Mouse (Mus musculus) MEL (cell line): ENCODE data around the gene Tmem234. TPM values are rescaled to one million over a fixed set of nuclear protein-coding genes. Genes with fewer than 3 reads are reported as not detected.

Source experiments
- DNase-seq: peaks from one replicate; pipeline ENCODE4 v3.0.0; 2011; ENCODE audit warnings: low read depth, low spot score
- H3K27ac ChIP-seq: 2 replicates; pipeline ENCODE4 v1.5.1; 2012; ENCODE audit warnings: low read depth, mild to moderate bottlenecking, control low read depth, low read length, moderate library complexity; ENCODE audit not compliant: control insufficient read depth
- H3K27me3 ChIP-seq, 2 experiments: fragments of 150-350 bp in 1 of 2; sonication (generic) in 1 of 2; 2 replicates each; pipeline ENCODE4 v1.6.1; 2012; ENCODE audit warnings: low read length in 2 of 2, mild to moderate bottlenecking in 2 of 2, improper control_type of control experiment in 1 of 2, moderate library complexity in 1 of 2; ENCODE audit not compliant: insufficient read depth in 2 of 2, control insufficient read depth in 1 of 2
- H3K36me3 ChIP-seq, 2 experiments: 2 replicates each; pipeline ENCODE4 v1.6.1; 2012 to 2014; ENCODE audit warnings: low read length in 2 of 2, improper control_type of control experiment in 1 of 2, inconsistent platforms in 1 of 2, mild to moderate bottlenecking in 1 of 2; ENCODE audit not compliant: insufficient read depth in 2 of 2, control insufficient read depth in 1 of 2
- H3K4me1 ChIP-seq, 2 experiments: fragments of 150-350 bp in 1 of 2; sonication (generic) in 1 of 2; 2 replicates each; pipeline ENCODE4 v1.6.1; 2012; ENCODE audit warnings: low read length in 2 of 2, improper control_type of control experiment in 1 of 2, mild to moderate bottlenecking in 1 of 2; ENCODE audit not compliant: insufficient read depth in 2 of 2, control insufficient read depth in 1 of 2
- H3K4me3 ChIP-seq, 2 experiments: fragments of 150-350 bp in 1 of 2; sonication (generic) in 1 of 2; 2 replicates each; pipeline ENCODE4 v1.5.1; 2012; ENCODE audit warnings: low read depth in 2 of 2, low read length in 2 of 2, mild to moderate bottlenecking in 2 of 2, moderate library complexity in 2 of 2, control low read depth in 1 of 2, improper control_type of control experiment in 1 of 2; ENCODE audit not compliant: control insufficient read depth in 1 of 2, insufficient read depth in 1 of 2
- H3K79me2 ChIP-seq: 2 replicates; pipeline ENCODE4 v1.6.1; 2012; ENCODE audit warnings: mild to moderate bottlenecking, low read length, moderate library complexity; ENCODE audit not compliant: control insufficient read depth, poor library complexity, insufficient read depth
- H3K9ac ChIP-seq: 2 replicates; pipeline ENCODE4 v1.6.1; 2012; ENCODE audit warnings: low read depth, mild to moderate bottlenecking, control low read depth, low read length, moderate library complexity; ENCODE audit not compliant: control insufficient read depth, poor library complexity, severe bottlenecking
- H3K9me3 ChIP-seq: fragments of 150-350 bp; sonication (generic); replicated peaks from 2 replicates; pipeline ENCODE4 v1.6.1; 2012; ENCODE audit warnings: mild to moderate bottlenecking, low read length, improper control_type of control experiment, moderate library complexity; ENCODE audit not compliant: insufficient read depth
- CHD1 ChIP-seq: IDR thresholded peaks from 2 replicates; pipeline ENCODE4 v1.6.1; 2012; ENCODE audit warnings: low read depth, mild to moderate bottlenecking, inconsistent platforms, low read length, improper control_type of control experiment
- CHD2 ChIP-seq: IDR thresholded peaks from 2 replicates; pipeline ENCODE4 v1.6.1; 2011; ENCODE audit warnings: low read length, improper control_type of control experiment
- CTCF ChIP-seq, 3 experiments: IDR thresholded peaks in 2 of 3; conservative IDR thresholded peaks in 1 of 3; 2 replicates each; pipeline ENCODE4 v1.5.1; 2011 to 2012; ENCODE audit warnings: low read length in 3 of 3, low read depth in 2 of 3, mild to moderate bottlenecking in 2 of 3, improper control_type of control experiment in 1 of 3, inconsistent platforms in 1 of 3, mixed read lengths in 1 of 3, moderate library complexity in 1 of 3; ENCODE audit not compliant: control insufficient read depth in 1 of 3, insufficient read depth in 1 of 3, poor library complexity in 1 of 3, severe bottlenecking in 1 of 3
- ELF1 ChIP-seq: IDR thresholded peaks from 2 replicates; pipeline ENCODE4 v1.6.1; 2014; ENCODE audit warnings: low read depth, mild to moderate bottlenecking, inconsistent platforms, low read length, improper control_type of control experiment, moderate library complexity
- ETS1 ChIP-seq: IDR thresholded peaks from 2 replicates; pipeline ENCODE4 v1.6.1; 2012; ENCODE audit warnings: low read depth, mild to moderate bottlenecking, inconsistent platforms, low read length, improper control_type of control experiment, moderate library complexity
- GATA1 ChIP-seq: IDR thresholded peaks from 2 replicates; pipeline ENCODE4 v1.6.1; 2011; ENCODE audit warnings: low read depth, low read length, improper control_type of control experiment
- HCFC1 ChIP-seq: IDR thresholded peaks from 2 replicates; pipeline ENCODE4 v1.6.1; 2012; ENCODE audit warnings: low read depth, mild to moderate bottlenecking, inconsistent platforms, low read length, improper control_type of control experiment, moderate library complexity
- MAZ ChIP-seq: IDR thresholded peaks from 2 replicates; pipeline ENCODE4 v1.6.1; 2012; ENCODE audit warnings: low read depth, mild to moderate bottlenecking, inconsistent platforms, low read length, improper control_type of control experiment
- MEF2A ChIP-seq: IDR thresholded peaks from 2 replicates; pipeline ENCODE4 v1.6.1; 2014; ENCODE audit warnings: low read depth, mild to moderate bottlenecking, inconsistent platforms, low read length, improper control_type of control experiment; ENCODE audit not compliant: poor library complexity, insufficient replicate concordance, severe bottlenecking; ENCODE audit errors: extremely low read depth
- MXI1 ChIP-seq: IDR thresholded peaks from 2 replicates; pipeline ENCODE4 v1.6.1; 2011; ENCODE audit warnings: mild to moderate bottlenecking, low read depth, low read length, improper control_type of control experiment
- MYB ChIP-seq: IDR thresholded peaks from 2 replicates; pipeline ENCODE4 v1.6.1; 2011; ENCODE audit warnings: mild to moderate bottlenecking, low read depth, low read length, improper control_type of control experiment
- MYC ChIP-seq: IDR thresholded peaks from 2 replicates; pipeline ENCODE4 v1.6.1; 2011; ENCODE audit warnings: low read depth, mild to moderate bottlenecking, low read length, improper control_type of control experiment, moderate library complexity
- NELFE ChIP-seq: IDR thresholded peaks from 2 replicates; pipeline ENCODE4 v1.6.1; 2011; ENCODE audit warnings: low read depth, low read length, improper control_type of control experiment
- NRF1 ChIP-seq: IDR thresholded peaks from 2 replicates; pipeline ENCODE4 v1.6.1; 2014; ENCODE audit warnings: low read depth, mild to moderate bottlenecking, inconsistent platforms, low read length, improper control_type of control experiment, moderate library complexity; ENCODE audit not compliant: poor library complexity, insufficient read depth, severe bottlenecking
- POLR2A ChIP-seq, 2 experiments: IDR thresholded peaks; 2 replicates each; pipeline ENCODE4 v1.6.1; 2011 to 2012; ENCODE audit warnings: low read length in 2 of 2, mild to moderate bottlenecking in 2 of 2, control low read depth in 1 of 2, improper control_type of control experiment in 1 of 2, low read depth in 1 of 2, moderate library complexity in 1 of 2; ENCODE audit not compliant: control insufficient read depth in 1 of 2, insufficient read depth in 1 of 2, poor library complexity in 1 of 2
- POLR2AphosphoS2 ChIP-seq: IDR thresholded peaks from 2 replicates; pipeline ENCODE4 v1.6.1; 2011; ENCODE audit warnings: low read length, improper control_type of control experiment
- POLR2AphosphoS5 ChIP-seq: IDR thresholded peaks from 2 replicates; pipeline ENCODE4 v1.6.1; 2012; ENCODE audit warnings: low read depth, borderline replicate concordance, mild to moderate bottlenecking, inconsistent platforms, low read length, moderate library complexity, mixed read lengths
- SIN3A ChIP-seq: IDR thresholded peaks from 2 replicates; pipeline ENCODE4 v1.6.1; 2012; ENCODE audit warnings: low read length, improper control_type of control experiment, inconsistent platforms
- SMC3 ChIP-seq: IDR thresholded peaks from 2 replicates; pipeline ENCODE4 v1.6.1; 2011; ENCODE audit warnings: low read depth, low read length, improper control_type of control experiment
- TBP ChIP-seq: IDR thresholded peaks from 2 replicates; pipeline ENCODE4 v1.8.0; 2011; ENCODE audit warnings: low read depth, low read length, improper control_type of control experiment
- UBTF ChIP-seq: IDR thresholded peaks from 2 replicates; pipeline ENCODE4 v1.6.1; 2012; ENCODE audit warnings: low read depth, mild to moderate bottlenecking, inconsistent platforms, low read length, improper control_type of control experiment, moderate library complexity, borderline replicate concordance; ENCODE audit not compliant: insufficient read depth
- ZC3H11A ChIP-seq: IDR thresholded peaks from 2 replicates; pipeline ENCODE4 v1.6.1; 2012; ENCODE audit warnings: low read depth, mild to moderate bottlenecking, inconsistent platforms, low read length, improper control_type of control experiment
- ZKSCAN1 ChIP-seq: IDR thresholded peaks from 2 replicates; pipeline ENCODE4 v1.6.1; 2012; ENCODE audit warnings: low read depth, mild to moderate bottlenecking, inconsistent platforms, low read length, improper control_type of control experiment, moderate library complexity
- ZMIZ1 ChIP-seq: IDR thresholded peaks from 2 replicates; pipeline ENCODE4 v1.6.1; 2012; ENCODE audit warnings: low read depth, mild to moderate bottlenecking, inconsistent platforms, low read length, improper control_type of control experiment, moderate library complexity
- polyA plus RNA-seq, 2 experiments: library from polyadenylated mRNA; stranded (reverse) in 1 of 2; unstranded in 1 of 2; fragments of >175 nt in 1 of 2; fragments of >200 nt in 1 of 2; gene quantifications; 2 replicates each; pipeline versions ENCODE4 v1.2.1 to v1.2.4; 2012; ENCODE audit warnings: low replicate concordance in 2 of 2, low read depth in 1 of 2; ENCODE audit not compliant: insufficient read length in 2 of 2, insufficient read depth in 1 of 2, missing spikeins in 1 of 2
- total RNA-seq: library from RNA; depleted of rRNA; stranded (reverse); fragments of 300-350 nt; gene quantifications from 2 replicates; pipeline ENCODE4 v1.2.3, GENCODE M21; 2012

The Tmem234 gene
- total and polyA plus RNA-seq, 3 experiments, result 148 to 220 TPM; not detected in 1

DNA sequence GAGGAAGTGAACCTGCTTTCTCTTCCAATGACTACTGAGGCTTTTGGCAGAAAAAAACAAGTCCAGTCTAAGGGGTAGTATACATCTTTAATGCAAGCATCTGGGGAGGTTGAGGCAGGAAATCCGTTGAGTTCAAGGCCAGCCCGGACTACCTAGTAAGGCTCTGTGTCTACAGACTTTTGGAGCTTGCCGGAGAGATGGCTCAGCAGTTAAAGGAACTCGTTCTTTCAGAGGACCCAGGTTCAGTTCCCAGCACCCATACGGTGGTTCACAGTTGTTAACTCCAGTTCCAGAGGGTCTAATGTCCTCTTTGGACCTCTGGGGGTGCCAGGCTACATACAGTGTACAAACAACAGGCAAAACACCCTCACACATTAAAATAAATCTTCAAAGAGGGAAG, 17.6 kb downstream of the Tmem234 start:
- TF ChIP-seq SIN3A (no peak), CHD2 (no peak), ELF1 (no peak), POLR2A (IDR thresholded peaks at IDR 0.05; ENCODE audit: control insufficient read depth in 1 of 2, insufficient read depth in 1 of 2, low read depth in 1 of 2, low read length in 2 of 2, poor library complexity in 1 of 2) (no peak), ZC3H11A (no peak), SMC3 (no peak), MYC (no peak), GATA1 (no peak), ZKSCAN1 (no peak)
- Histone ChIP-seq H3K4me3 (peak overlapping the region; percentile 64 to 84), H3K4me1 (peaks cover 0 to 6% of the 10 kb centered on the region in 2 experiments; a peak in 1 of 4 replicates), H3K9me3 (no peaks in the 10 kb centered on the region), H3K36me3 (no peaks in the 10 kb centered on the region; a peak in 2 of 4 replicates), H3K9ac (peak overlapping the region; percentile 87), H3K27me3 (no peaks in the 10 kb centered on the region), H3K27ac (no peak overlapping the region), H3K79me2 (peaks cover 4% of the 10 kb centered on the region; the same call in 1 of the 2 replicates)
- DNase-seq, result no peak

DNA sequence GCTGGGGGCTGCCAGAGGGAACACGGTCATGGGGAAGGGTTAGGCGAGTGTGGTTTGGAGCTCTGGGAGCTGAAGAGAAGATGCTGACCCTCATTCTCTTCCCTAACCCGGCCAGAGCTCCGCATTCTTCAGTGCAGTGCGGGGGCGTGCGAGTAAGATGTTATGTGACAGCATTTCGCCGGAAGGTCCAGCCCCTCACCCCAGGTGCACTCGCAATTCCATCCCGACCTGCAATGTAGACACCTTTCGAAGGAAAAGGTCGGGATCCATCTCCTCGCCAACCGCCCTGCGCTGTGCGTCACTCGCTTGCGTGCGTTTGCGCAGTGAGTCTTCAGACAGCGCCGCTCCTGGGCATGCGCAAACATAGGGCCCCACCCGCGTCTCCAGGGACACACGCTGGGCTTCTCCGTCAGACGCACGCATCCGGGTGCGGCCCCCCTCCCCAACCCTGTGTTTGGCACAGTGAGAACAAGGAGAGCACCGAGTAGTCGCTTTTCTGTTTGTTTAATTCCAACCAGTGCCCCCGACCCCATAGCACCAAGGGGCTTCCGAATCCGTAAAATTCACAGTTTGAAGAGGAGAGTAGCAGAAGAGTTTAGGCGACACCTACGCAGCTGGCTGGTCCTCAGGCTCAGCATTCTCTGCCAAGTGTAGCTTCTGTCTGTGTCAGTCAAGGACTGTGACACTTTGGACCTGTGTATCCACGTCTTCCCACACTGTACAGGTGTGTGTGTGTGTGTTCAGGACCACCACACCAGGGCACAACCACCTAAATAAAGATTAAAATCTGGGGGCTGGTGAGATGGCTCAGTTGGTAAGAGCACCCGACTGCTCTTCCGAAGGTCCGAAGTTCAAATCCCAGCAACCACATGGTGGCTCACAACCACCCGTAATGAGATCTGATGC, 18.6 kb downstream of the Tmem234 start, which contains the start of gene Iqcc:
Iqcc (minus strand) TSS at position 314 of the 906 bp plus-strand sequence.
- Histone ChIP-seq H3K27me3 (no peaks in the 10 kb centered on the region), H3K9me3 (no peaks in the 10 kb centered on the region), H3K4me3 (peak within 1 kb of the TSS; percentile 76 to 84), H3K27ac (peak within 1 kb of the TSS; percentile 53), H3K4me1 (peaks cover 0 to 7% of the 10 kb centered on the region in 2 experiments; a peak in 1 of 4 replicates), H3K9ac (peak within 1 kb of the TSS; percentile 87), H3K79me2 (peaks cover 4% of the 10 kb centered on the region; the same call in 1 of the 2 replicates), H3K36me3 (no peaks in the 10 kb centered on the region; a peak in 2 of 4 replicates)
- TF ChIP-seq MYC (no peak), TBP (0 out of 2 replicates have a peak, but pooled peaks have one; percentile 20), NELFE (peak; percentile 95), POLR2A (IDR thresholded peaks at IDR 0.05; ENCODE audit: control insufficient read depth in 1 of 2, insufficient read depth in 1 of 2, low read depth in 1 of 2, low read length in 2 of 2, poor library complexity in 1 of 2) (peak; percentile 82 to 97), SIN3A (peak; percentile 91), ELF1 (peak; percentile 72), ZMIZ1 (peak; percentile 90), UBTF (no peak), HCFC1 (peak; percentile 84), CTCF (IDR thresholded peaks at IDR 0.05 in 2 of 3, conservative IDR thresholded peaks at IDR 0.05 in 1 of 3; ENCODE audit: control insufficient read depth in 1 of 3, insufficient read depth in 1 of 3, low read depth in 2 of 3, low read length in 3 of 3, poor library complexity in 1 of 3, severe bottlenecking in 1 of 3) (0 out of 6 replicates have a peak, but pooled peaks of 1 of the 3 experiments have one; percentile 0), ZC3H11A (no peak), MYB (0 out of 2 replicates have a peak, but pooled peaks have one; percentile 26), MEF2A (no peak), CHD1 (no peak), POLR2AphosphoS2 (peak; percentile 99), ZKSCAN1 (peak; percentile 96), ETS1 (peak; percentile 49; the same call in 1 of the 2 replicates), MXI1 (peak; percentile 83), NRF1 (peak; percentile 95), MAZ (peak; percentile 83; the same call in 1 of the 2 replicates), POLR2AphosphoS5 (peak; percentile 28; the same call in 1 of the 2 replicates)
- TF ChIP-seq, all 39 proteins: peak for 16
- peak; percentile 97 for DNase-seq
